Mouse (Mus musculus) midbrain, embryonic 11.5 days (tissue): ENCODE data around the gene Nsdhl. TPM values are rescaled to one million over a fixed set of nuclear protein-coding genes. Genes with fewer than 3 reads are reported as not detected.
A peak's percentile ranks its signal among the peaks of the same experiment; 100 is the strongest.

Experiments
- ATAC-seq: fragments of 200-750 bp; cut with Nextera tagmentation; 2 replicates; pipeline ENCODE4 v1.8.0; 2017; ENCODE audit warnings: moderate TSS enrichment, moderate library complexity; ENCODE audit not compliant: low FRiP score
- DNase-seq: peaks from one replicate; pipeline ENCODE4 v3.0.0; 2015; ENCODE audit warnings: low spot score; ENCODE audit errors: missing footprints
- H3K27ac ChIP-seq: fragments of 300-500 bp; sonication (generic); 2 replicates; pipeline ENCODE4 v1.5.1; 2014; ENCODE audit warnings: low read depth, low read length
- H3K27me3 ChIP-seq: fragments of 300-500 bp; sonication (generic); 2 replicates; pipeline ENCODE4 v1.6.1; 2014; ENCODE audit warnings: mild to moderate bottlenecking, low read length, moderate library complexity, mixed read lengths; ENCODE audit not compliant: control insufficient read depth, insufficient read depth
- H3K36me3 ChIP-seq: fragments of 300-500 bp; sonication (generic); 2 replicates; pipeline ENCODE4 v1.6.1; 2014; ENCODE audit warnings: mild to moderate bottlenecking, low read length, moderate library complexity, mixed read lengths; ENCODE audit not compliant: control insufficient read depth, insufficient read depth
- H3K4me1 ChIP-seq: fragments of 300-500 bp; sonication (generic); 2 replicates; pipeline ENCODE4 v1.6.1; 2014; ENCODE audit warnings: low read length; ENCODE audit not compliant: control insufficient read depth, insufficient read depth
- H3K4me2 ChIP-seq: fragments of 300-500 bp; sonication (generic); 2 replicates; pipeline ENCODE4 v1.6.1; 2014; ENCODE audit warnings: mild to moderate bottlenecking, moderate library complexity
- H3K4me3 ChIP-seq: fragments of 300-500 bp; sonication (generic); 2 replicates; pipeline ENCODE4 v1.5.1; 2014; ENCODE audit warnings: low read depth, low read length
- H3K9ac ChIP-seq: fragments of 300-500 bp; sonication (generic); 2 replicates; pipeline ENCODE4 v1.6.1; 2014; ENCODE audit warnings: low read length
- H3K9me3 ChIP-seq: fragments of 300-500 bp; sonication (generic); 2 replicates; pipeline ENCODE4 v1.6.1; 2016; ENCODE audit warnings: low read length; ENCODE audit not compliant: control insufficient read depth
- WGBS: fragments of 180-500 bp; shearing (Covaris S2); extraction: QIAGEN DNeasy Blood & Tissue Kit; methylation state at CpG from one replicate; pipeline ENCODE4 v1.1.7; 2014; 5-methylcytosine and 5-hydroxymethylcytosine counted together
- polyA plus RNA-seq: library from polyadenylated mRNA; unstranded; fragments of >200 nt; fragmentation: Nextera tagmentation; extraction: Ambion mirVana; gene quantifications from 2 replicates; pipeline ENCODE4 v1.2.1, GENCODE M21; 2014

Nsdhl gene
- polyA plus RNA-seq: 52.5 and 54.4 TPM in 2 replicates

- 19% methylated on average over 38 of the region's 41 CpGs for WGBS
- Histone ChIP-seq H3K27me3 (no peaks in the 10 kb centered on the region), H3K27ac (peak within 1 kb of the TSS; percentile 9; the same call in 1 of the 2 replicates), H3K4me2 (peak within 1 kb of the TSS; percentile 51), H3K36me3 (no peaks in the 10 kb centered on the region), H3K9me3 (no peaks in the 10 kb centered on the region), H3K4me3 (peak within 1 kb of the TSS; percentile 38), H3K4me1 (peaks cover 4% of the 10 kb centered on the region), H3K9ac (peak within 1 kb of the TSS; percentile 49)
- ATAC-seq (peak; percentile 99), DNase-seq (peak; percentile 94)
Measured at GRCm38 (mm10) chrX:72917884-72918681, at the start of gene Nsdhl, which contains the start of gene Cetn2. TSS of gene Nsdhl (plus strand) at chrX:72918557. TSS of gene Cetn2 (minus strand) at chrX:72918411.

GRCm38 (mm10) chrX:72895388-72896054, 22.8 kb upstream of the Nsdhl start:
- H3K9me3 ChIP-seq: no peaks in the 10 kb centered on the region
- no peak overlapping the region for H3K9ac ChIP-seq
- peak overlapping the region; percentile 68 for H3K27ac ChIP-seq
- no peak overlapping the region for H3K4me2 ChIP-seq
- peak; percentile 96 for ATAC-seq
- 0 out of 2 replicates have a peak, but pooled peaks cover 3% of the 10 kb centered on the region for H3K4me1 ChIP-seq
- H3K4me3 ChIP-seq: no peak overlapping the region
- H3K36me3 ChIP-seq: no peaks in the 10 kb centered on the region
- peak; percentile 91 for DNase-seq
- 48% methylated on average over 5 of the region's 5 CpGs for WGBS
- H3K27me3 ChIP-seq: no peaks in the 10 kb centered on the region

DNA sequence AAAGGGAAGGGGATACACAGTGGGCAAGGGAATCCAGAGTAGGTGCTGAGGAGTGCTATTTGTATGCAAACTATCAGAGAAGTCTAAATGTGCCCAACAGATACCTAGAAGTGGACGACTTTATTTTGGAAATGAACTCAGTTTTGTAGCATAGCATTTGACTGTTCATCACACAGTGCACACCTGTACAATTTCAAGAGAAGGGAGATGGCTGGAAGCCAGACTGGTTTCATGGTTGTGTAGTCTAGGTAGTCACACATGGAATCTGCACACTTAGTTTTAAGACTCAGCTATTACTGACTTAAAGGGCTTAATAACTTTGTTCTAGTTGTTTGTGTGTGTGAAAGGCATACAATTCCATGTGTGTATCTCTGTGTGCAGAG, 22.3 kb upstream of the Nsdhl start:
- H3K9ac ChIP-seq: no peak overlapping the region
- DNase-seq (no peak), ATAC-seq (no peak; the same call in 1 of the 2 replicates)
- H3K4me2 ChIP-seq: no peak overlapping the region
- WGBS: 64% methylated on average over 1 of the region's 1 CpGs
- no peaks in the 10 kb centered on the region for H3K9me3 ChIP-seq
- no peaks in the 10 kb centered on the region for H3K27me3 ChIP-seq
- H3K4me3 ChIP-seq: no peak overlapping the region
- peak overlapping the region; percentile 68; the same call in 1 of the 2 replicates for H3K27ac ChIP-seq
- H3K4me1 ChIP-seq: 0 out of 2 replicates have a peak, but pooled peaks cover 3% of the 10 kb centered on the region
- H3K36me3 ChIP-seq: no peaks in the 10 kb centered on the region

- no peaks in the 10 kb centered on the region for H3K4me1 ChIP-seq
- H3K9me3 ChIP-seq: no peaks in the 10 kb centered on the region
- no peak overlapping the region for H3K4me2 ChIP-seq
- H3K9ac ChIP-seq: no peak overlapping the region
- H3K4me3 ChIP-seq: no peak overlapping the region
- DNase-seq (no peak), ATAC-seq (no peak)
- no peaks in the 10 kb centered on the region for H3K36me3 ChIP-seq
- H3K27ac ChIP-seq: no peak overlapping the region
- WGBS: 32% methylated on average over 1 of the region's 1 CpGs
- no peaks in the 10 kb centered on the region for H3K27me3 ChIP-seq
Measured at GRCm38 (mm10) chrX:72902530-72902929, 15.8 kb upstream of the Nsdhl start.

DNA sequence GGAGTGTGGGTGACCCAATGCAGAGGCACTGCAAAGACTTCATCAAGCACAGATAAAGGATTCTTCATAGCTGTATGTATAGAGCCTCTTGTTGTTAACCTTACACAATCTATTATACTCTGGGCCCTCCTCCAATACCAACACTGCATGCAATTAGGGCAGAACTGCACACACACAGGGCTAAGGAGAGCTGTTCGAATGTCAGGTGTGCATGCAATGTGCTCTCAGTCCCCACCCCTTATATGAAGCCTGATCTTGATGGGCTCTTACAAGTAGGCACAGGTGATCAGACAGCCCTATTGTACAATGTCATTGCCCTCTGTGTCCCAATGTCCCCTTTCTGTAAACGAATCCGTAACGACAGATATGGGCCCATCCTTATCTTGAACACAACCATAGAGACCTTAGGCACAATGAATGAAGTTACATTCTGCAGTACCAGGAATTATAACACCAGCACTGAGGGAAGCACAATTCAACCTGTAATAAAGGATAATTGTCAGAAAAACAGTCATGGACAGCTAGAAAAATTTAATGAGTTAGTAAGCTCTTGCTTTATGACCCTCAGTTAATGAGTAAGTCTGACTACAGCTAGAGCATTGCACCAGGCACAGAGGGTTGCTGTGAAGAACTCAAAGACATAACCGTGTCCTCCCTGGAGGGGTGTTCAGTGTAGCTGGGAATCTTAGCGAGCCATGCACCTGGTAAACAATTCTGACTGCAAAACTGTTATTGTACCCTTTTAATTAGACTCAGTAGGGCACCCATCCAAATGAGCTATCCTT, 10.5 kb upstream of the Nsdhl start:
- DNase-seq: no peak
- Histone ChIP-seq H3K4me1 (no peaks in the 10 kb centered on the region), H3K27me3 (no peaks in the 10 kb centered on the region), H3K4me2 (no peak overlapping the region), H3K36me3 (no peaks in the 10 kb centered on the region), H3K4me3 (no peak overlapping the region), H3K9ac (no peak overlapping the region), H3K9me3 (no peaks in the 10 kb centered on the region), H3K27ac (no peak overlapping the region)
- 76% methylated on average over 6 of the region's 6 CpGs for WGBS
- ATAC-seq: peak; percentile 52

GRCm38 (mm10) chrX:72908404-72908741, 10.0 kb upstream of the Nsdhl start:
- H3K9me3 ChIP-seq: no peaks in the 10 kb centered on the region
- 13% methylated on average over 2 of the region's 2 CpGs for WGBS
- no peak overlapping the region for H3K4me3 ChIP-seq
- ATAC-seq (peak; percentile 81), DNase-seq (peak; percentile 84)
- H3K4me2 ChIP-seq: no peak overlapping the region
- H3K36me3 ChIP-seq: no peaks in the 10 kb centered on the region
- H3K27ac ChIP-seq: no peak overlapping the region
- no peak overlapping the region for H3K9ac ChIP-seq
- H3K4me1 ChIP-seq: no peaks in the 10 kb centered on the region
- H3K27me3 ChIP-seq: no peaks in the 10 kb centered on the region

GRCm38 (mm10) chrX:72911611-72912010, 6.7 kb upstream of the Nsdhl start:
- Histone ChIP-seq H3K9ac (no peak overlapping the region), H3K4me3 (no peak overlapping the region), H3K4me2 (no peak overlapping the region), H3K27me3 (no peaks in the 10 kb centered on the region), H3K9me3 (no peaks in the 10 kb centered on the region), H3K36me3 (no peaks in the 10 kb centered on the region), H3K4me1 (no peaks in the 10 kb centered on the region), H3K27ac (no peak overlapping the region)
- no peak for ATAC-seq
- WGBS: 76% methylated on average over 1 of the region's 1 CpGs
- no peak for DNase-seq

DNA sequence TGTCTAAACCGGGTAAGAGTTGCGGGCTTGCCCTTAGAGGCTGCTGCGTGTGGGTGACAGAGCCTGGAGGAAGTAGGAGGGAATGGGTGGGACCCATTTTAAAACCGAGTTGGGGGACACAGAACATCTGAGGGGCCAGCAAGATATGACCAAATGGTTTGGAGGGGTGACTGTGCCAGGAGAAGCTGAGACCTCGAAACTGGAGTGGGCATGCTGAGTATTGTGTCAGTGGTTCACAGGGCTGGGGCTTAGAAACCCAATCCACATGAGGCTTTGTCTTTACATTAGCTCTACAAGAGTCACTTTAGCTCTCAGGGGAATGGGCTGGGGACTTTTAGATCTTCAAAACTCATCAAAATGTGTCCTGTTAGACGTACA, 314 bp downstream of the Nsdhl start:
- H3K27ac ChIP-seq: no peak overlapping the region
- WGBS: 9% methylated on average over 6 of the region's 6 CpGs
- H3K9ac ChIP-seq: peak overlapping the region; percentile 48
- H3K9me3 ChIP-seq: no peaks in the 10 kb centered on the region
- DNase-seq (no peak), ATAC-seq (no peak)
- peak overlapping the region; percentile 51 for H3K4me2 ChIP-seq
- H3K4me3 ChIP-seq: peak overlapping the region; percentile 38
- H3K4me1 ChIP-seq: peaks cover 4% of the 10 kb centered on the region
- H3K27me3 ChIP-seq: no peaks in the 10 kb centered on the region
- no peaks in the 10 kb centered on the region for H3K36me3 ChIP-seq
